ENCODE assay signal across 12 mouse cellular contexts in genomic region chr12:117172529-117172884, GRCm38 (mm10).
DNase-seq lines count a peak whose midpoint lies in the region; ATAC-seq lines count a peak whose summit lies in the region.
"Had no signal": no experiment of that assay in that cellular context is flagged by ENCODE, and none has a peak within 500 bp of the region (broad histone marks: within the 10 kb centered on the region; RNA-seq: fewer than 3 reads in every experiment).

No protein-coding gene starts in this region.

- no peaks in the 10 kb centered on the region for H3K36me3 ChIP-seq in heart, embryonic 12.5 days
- no peaks in the 10 kb centered on the region for H3K36me3 ChIP-seq in heart, embryonic 11.5 days (ENCODE audit: control insufficient read depth, insufficient read depth, low read length)
- no peaks in the 10 kb centered on the region for H3K36me3 ChIP-seq in embryonic facial prominence, embryonic 11.5 days (replicated peaks; ENCODE audit: control insufficient read depth, insufficient read depth, low read depth, low read length)
- no peaks in the 10 kb centered on the region for H3K36me3 ChIP-seq in hindbrain, embryonic 11.5 days (ENCODE audit: control insufficient read depth, insufficient read depth, low read length)
- peaks cover 26% of the 10 kb centered on the region for H3K36me3 ChIP-seq in midbrain, embryonic 14.5 days (ENCODE audit: control insufficient read depth, insufficient read depth, low read length)
- H3K36me3 ChIP-seq: G1E; limb, embryonic 13.5 days had no signal

- H3K4me2 ChIP-seq in heart, embryonic 12.5 days = no peak overlapping the region
- H3K4me2 ChIP-seq in heart, embryonic 11.5 days = no peak overlapping the region
- no peak overlapping the region for H3K4me2 ChIP-seq in embryonic facial prominence, embryonic 11.5 days (ENCODE audit: low read depth, low read length)
- H3K4me2 ChIP-seq in hindbrain, embryonic 11.5 days (replicated peaks; ENCODE audit: low read depth, low read length) = peak overlapping the region; percentile 27
- peak overlapping the region; percentile 24 for H3K4me2 ChIP-seq in midbrain, embryonic 14.5 days (ENCODE audit: low read length)
- H3K4me2 ChIP-seq: limb, embryonic 13.5 days had no signal

- H3K27me3 ChIP-seq in heart, embryonic 12.5 days (replicated peaks) = peaks cover 24% of the 10 kb centered on the region; the same call in 1 of the 2 replicates
- no peaks in the 10 kb centered on the region for H3K27me3 ChIP-seq in heart, embryonic 11.5 days (ENCODE audit: control insufficient read depth, insufficient read depth, low read length)
- no peaks in the 10 kb centered on the region for H3K27me3 ChIP-seq in embryonic facial prominence, embryonic 11.5 days (ENCODE audit: control insufficient read depth, insufficient read depth, low read length)
- no peaks in the 10 kb centered on the region for H3K27me3 ChIP-seq in hindbrain, embryonic 11.5 days (ENCODE audit: control insufficient read depth, insufficient read depth, low read length)
- H3K27me3 ChIP-seq in midbrain, embryonic 14.5 days (ENCODE audit: control insufficient read depth, insufficient read depth, low read length) = no peaks in the 10 kb centered on the region

- peaks cover 21% of the 10 kb centered on the region for H3K4me1 ChIP-seq in heart, embryonic 12.5 days (replicated peaks)
- H3K4me1 ChIP-seq in heart, embryonic 11.5 days (ENCODE audit: control insufficient read depth, insufficient read depth, low read length) = peaks cover 8% of the 10 kb centered on the region
- peaks cover 10% of the 10 kb centered on the region; the same call in 1 of the 2 replicates for H3K4me1 ChIP-seq in embryonic facial prominence, embryonic 11.5 days (ENCODE audit: control insufficient read depth, insufficient read depth, low read length)
- peaks cover 46% of the 10 kb centered on the region for H3K4me1 ChIP-seq in hindbrain, embryonic 11.5 days (replicated peaks; ENCODE audit: control insufficient read depth, insufficient read depth, low read length)
- peaks cover 93% of the 10 kb centered on the region for H3K4me1 ChIP-seq in midbrain, embryonic 14.5 days (ENCODE audit: control insufficient read depth, insufficient read depth, low read length)

- H3K27ac ChIP-seq in heart, embryonic 12.5 days (ENCODE audit: poor library complexity, severe bottlenecking) = no peak overlapping the region
- no peak overlapping the region for H3K27ac ChIP-seq in heart, embryonic 11.5 days (ENCODE audit: low read depth, low read length)
- 0 out of 2 replicates have a peak overlapping the region, but pooled peaks have one; percentile 20 for H3K27ac ChIP-seq in embryonic facial prominence, embryonic 11.5 days (replicated peaks; ENCODE audit: low read depth, low read length)
- H3K27ac ChIP-seq in hindbrain, embryonic 11.5 days (ENCODE audit: low read depth, low read length) = peak overlapping the region; percentile 95
- H3K27ac ChIP-seq in midbrain, embryonic 14.5 days (replicated peaks; ENCODE audit: low read depth, low read length) = peak overlapping the region; percentile 91
- H3K27ac ChIP-seq: limb, embryonic 13.5 days had no signal

- no peak for DNase-seq in embryonic facial prominence, embryonic 11.5 days (ENCODE audit: low spot score)
- DNase-seq in hindbrain, embryonic 11.5 days (ENCODE audit: low spot score) = no peak
- DNase-seq in midbrain, embryonic 14.5 days = no peak
- DNase-seq in cerebellum, adult 8-10 months = no peak
- DNase-seq: cerebellum, adult 9-10 months; lung, postnatal 10 days had no signal

- no peak overlapping the region for H3K4me3 ChIP-seq in heart, embryonic 12.5 days
- no peak overlapping the region for H3K4me3 ChIP-seq in heart, embryonic 11.5 days (ENCODE audit: low read depth, low read length)
- H3K4me3 ChIP-seq in embryonic facial prominence, embryonic 11.5 days (ENCODE audit: low read depth, low read length) = no peak overlapping the region
- H3K4me3 ChIP-seq in hindbrain, embryonic 11.5 days (ENCODE audit: low read depth, low read length) = no peak overlapping the region
- no peak overlapping the region for H3K4me3 ChIP-seq in midbrain, embryonic 14.5 days (replicated peaks; ENCODE audit: low read depth, low read length)
- H3K4me3 ChIP-seq: limb, embryonic 13.5 days had no signal

- H3K9me3 ChIP-seq in heart, embryonic 12.5 days (replicated peaks) = no peaks in the 10 kb centered on the region
- no peaks in the 10 kb centered on the region for H3K9me3 ChIP-seq in heart, embryonic 11.5 days (replicated peaks; ENCODE audit: control insufficient read depth, low read length)
- no peaks in the 10 kb centered on the region for H3K9me3 ChIP-seq in embryonic facial prominence, embryonic 11.5 days (replicated peaks; ENCODE audit: control insufficient read depth, low read length)
- H3K9me3 ChIP-seq in hindbrain, embryonic 11.5 days (ENCODE audit: control insufficient read depth, low read length) = no peaks in the 10 kb centered on the region
- H3K9me3 ChIP-seq in midbrain, embryonic 14.5 days (ENCODE audit: control insufficient read depth, low read length) = no peaks in the 10 kb centered on the region
- H3K9me3 ChIP-seq: limb, embryonic 13.5 days had no signal

- H3K9ac ChIP-seq in heart, embryonic 12.5 days = 0 out of 2 replicates have a peak overlapping the region, but pooled peaks have one; percentile 20
- no peak overlapping the region for H3K9ac ChIP-seq in heart, embryonic 11.5 days (ENCODE audit: low read depth, low read length)
- H3K9ac ChIP-seq in embryonic facial prominence, embryonic 11.5 days (replicated peaks; ENCODE audit: low read length) = peak overlapping the region; percentile 9; the same call in 1 of the 2 replicates
- peak overlapping the region; percentile 35 for H3K9ac ChIP-seq in hindbrain, embryonic 11.5 days (ENCODE audit: low read depth, low read length)
- H3K9ac ChIP-seq in midbrain, embryonic 14.5 days (replicated peaks; ENCODE audit: low read length) = peak overlapping the region; percentile 49

- ATAC-seq in heart, embryonic 12.5 days (ENCODE audit: insufficient number of reproducible peaks, low FRiP score) = no peak
- no peak for ATAC-seq in heart, embryonic 11.5 days (replicated peaks; ENCODE audit: insufficient number of reproducible peaks, low FRiP score, low TSS enrichment)
- ATAC-seq in embryonic facial prominence, embryonic 11.5 days (replicated peaks; ENCODE audit: insufficient number of reproducible peaks, low FRiP score, low TSS enrichment, low read depth) = peak; percentile 26
- ATAC-seq in hindbrain, embryonic 11.5 days (ENCODE audit: low FRiP score) = no peak
- ATAC-seq in midbrain, embryonic 14.5 days (ENCODE audit: low FRiP score, low TSS enrichment) = no peak; the same call in 1 of the 2 replicates
- ATAC-seq in erythroid progenitor cell, adult 5-6 weeks (replicated peaks; ENCODE audit: low FRiP score, poor library complexity, severe bottlenecking) = no peak
- no peak for ATAC-seq in inflammation-experienced regulatory T-cells, adult 6 months

- 55% methylated on average over 2 of the region's 2 CpGs for WGBS in heart, embryonic 12.5 days
- 57% methylated on average over 2 of the region's 2 CpGs for WGBS in heart, embryonic 11.5 days (ENCODE audit: insufficient replicate concordance)
- 52% methylated on average over 2 of the region's 2 CpGs for WGBS in embryonic facial prominence, embryonic 11.5 days
- WGBS in hindbrain, embryonic 11.5 days = 16% methylated on average over 2 of the region's 2 CpGs
- WGBS in midbrain, embryonic 14.5 days = 14% methylated on average over 2 of the region's 2 CpGs

Comparison
In these comparisons a context has a peak if more than half of its experiments do, and no peak if none do; other contexts are left out.
1. H3K27ac ChIP-seq: peak in embryonic facial prominence, embryonic 11.5 days (single experiment), hindbrain, embryonic 11.5 days (single experiment) and midbrain, embryonic 14.5 days (single experiment); none in heart, embryonic 12.5 days (single experiment) and heart, embryonic 11.5 days (single experiment).
2. H3K4me2 ChIP-seq: peak in hindbrain, embryonic 11.5 days (single experiment) and midbrain, embryonic 14.5 days (single experiment); none in heart, embryonic 12.5 days (single experiment), heart, embryonic 11.5 days (single experiment) and embryonic facial prominence, embryonic 11.5 days (single experiment).